Mouse (Mus musculus) adipocyte (in vitro differentiated cells): Measurements from ENCODE around the gene Tln2.
"Not testable (repeated sequence)": the region's sequence is repeated elsewhere in the genome, so short reads cannot be mapped to it uniquely, and the experiment has no call there.

Experiments
- DNase-seq: peaks from one replicate; pipeline ENCODE4 v3.0.0-alpha.2; 2016; ENCODE audit warnings: low spot score

Gene Tln2

GRCm38 (mm10) chr9:67354356-67354755 lies 205.1 kb downstream of the Tln2 start:
- DNase-seq = no peak

- DNase-seq = no peak
Measured at GRCm38 (mm10) chr9:67353365-67353764, 206.1 kb downstream of the Tln2 start.

GRCm38 (mm10) chr9:67348983-67349382 lies 210.5 kb downstream of the Tln2 start:
- DNase-seq = peak; percentile 14

GRCm38 (mm10) chr9:67347184-67347583 lies 212.3 kb downstream of the Tln2 start:
- no peak for DNase-seq

- no peak for DNase-seq
Measured at GRCm38 (mm10) chr9:67331281-67331680, 228.2 kb downstream of the Tln2 start.

- DNase-seq = no peak
Measured at GRCm38 (mm10) chr9:67328451-67328850, 231.1 kb downstream of the Tln2 start.

- DNase-seq = no peak
Measured at GRCm38 (mm10) chr9:67321886-67322285, 237.6 kb downstream of the Tln2 start.

GRCm38 (mm10) chr9:67315356-67315755 lies 244.1 kb downstream of the Tln2 start:
- peak; percentile 72 for DNase-seq

GRCm38 (mm10) chr9:67304992-67305391 lies 254.5 kb downstream of the Tln2 start:
- no peak for DNase-seq

- DNase-seq = no peak
Measured at GRCm38 (mm10) chr9:67303986-67304385, 255.5 kb downstream of the Tln2 start.

- DNase-seq = peak; percentile 3
Measured at GRCm38 (mm10) chr9:67303038-67303437, 256.5 kb downstream of the Tln2 start.

GRCm38 (mm10) chr9:67302386-67302989 lies 257.0 kb downstream of the Tln2 start:
- DNase-seq = no peak

- no peak for DNase-seq
Measured at GRCm38 (mm10) chr9:67301571-67301970, 257.9 kb downstream of the Tln2 start.

GRCm38 (mm10) chr9:67300769-67301168 lies 258.7 kb downstream of the Tln2 start:
- DNase-seq = no peak

- DNase-seq = no peak
Measured at GRCm38 (mm10) chr9:67300346-67300745, 259.2 kb downstream of the Tln2 start.

- DNase-seq = peak; percentile 10
Measured at GRCm38 (mm10) chr9:67299164-67299563, 260.3 kb downstream of the Tln2 start.

- DNase-seq = no peak
Measured at GRCm38 (mm10) chr9:67297236-67297889, 262.1 kb downstream of the Tln2 start.

GRCm38 (mm10) chr9:67287457-67287856 lies 272.0 kb downstream of the Tln2 start:
- no peak for DNase-seq

- DNase-seq = no peak
Measured at GRCm38 (mm10) chr9:67286801-67287200, 272.7 kb downstream of the Tln2 start.

GRCm38 (mm10) chr9:67285544-67285943 lies 274.0 kb downstream of the Tln2 start:
- no peak for DNase-seq

GRCm38 (mm10) chr9:67281812-67282211 lies 277.7 kb downstream of the Tln2 start:
- no peak for DNase-seq

- DNase-seq = not testable (repeated sequence)
Measured at GRCm38 (mm10) chr9:67280311-67280710, 279.2 kb downstream of the Tln2 start.

- no peak for DNase-seq
Measured at GRCm38 (mm10) chr9:67276446-67276845, 283.1 kb downstream of the Tln2 start.

- peak; percentile 2 for DNase-seq
Measured at GRCm38 (mm10) chr9:67274296-67274695, 285.2 kb downstream of the Tln2 start.
